Mouse (Mus musculus): ENCODE data around the gene Slc25a21. TPM values are rescaled to one million over a fixed set of nuclear protein-coding genes. Genes with fewer than 3 reads are reported as not detected.

Slc25a21 gene
- not detected for total RNA-seq (2023)

DNA sequence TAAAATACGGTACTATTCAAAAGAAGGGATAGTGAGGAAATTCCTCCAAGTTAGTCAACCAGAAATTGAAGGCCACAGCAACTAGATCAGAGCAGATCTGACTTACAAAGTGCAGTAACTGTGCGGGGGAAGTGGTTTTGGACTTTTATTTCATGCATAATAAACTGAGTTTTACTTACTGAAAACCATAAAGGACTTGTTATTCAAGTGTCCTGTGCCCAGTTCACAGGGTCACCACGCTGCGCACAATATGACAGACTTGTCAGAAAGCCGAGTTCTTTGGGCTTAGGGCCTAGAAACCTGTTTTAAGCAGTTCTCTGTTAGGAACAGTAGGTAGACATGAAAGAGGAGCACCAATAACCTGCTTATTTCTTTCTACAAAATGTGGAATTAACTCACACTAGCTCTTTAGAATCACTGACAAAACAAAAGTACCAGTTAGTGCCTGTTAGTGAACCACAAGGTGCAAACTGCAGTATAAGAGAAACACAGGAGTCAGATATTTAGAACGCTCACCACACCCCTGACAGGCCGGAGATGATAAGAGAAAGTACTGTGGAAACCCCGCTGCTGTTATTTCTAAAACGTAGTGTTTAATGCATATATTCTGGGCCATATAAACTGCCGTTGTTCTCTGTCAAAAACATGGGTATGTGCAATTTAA lies at the start of gene Slc25a21:
Gene Slc25a21 (minus strand): TSS at position 110 of the 664 bp plus-strand sequence.

DNA sequence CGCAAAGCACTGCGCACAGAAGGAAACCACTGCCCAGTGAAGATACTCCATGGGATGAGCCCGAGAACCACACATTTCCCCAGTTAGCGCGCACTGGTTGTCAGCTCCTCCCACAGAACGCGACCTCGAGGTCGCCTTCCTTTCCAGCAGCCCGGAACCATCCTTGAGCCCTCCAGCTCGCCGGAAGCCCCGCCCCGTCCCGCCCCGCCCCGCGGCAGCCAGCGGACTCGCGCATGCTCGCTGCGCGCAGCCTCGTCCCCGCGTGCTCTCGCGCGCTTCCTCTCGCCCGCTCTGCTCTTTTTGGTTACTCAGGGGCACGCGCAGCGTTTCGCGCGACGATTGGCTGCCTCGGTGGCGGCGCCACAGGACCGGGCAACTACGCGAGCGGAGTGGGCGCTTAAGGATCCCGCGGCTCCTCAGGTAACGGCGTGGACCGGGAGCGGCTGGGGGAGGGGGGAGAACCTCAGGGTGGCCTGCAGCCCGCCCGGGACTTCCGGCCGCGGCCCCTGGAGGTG lies 33.0 kb upstream of the Slc25a21 start, which contains the start of the genes Prps1l3 and Mipol1:
Gene Prps1l3 (plus strand): TSS at position 221 of the 515 bp plus-strand sequence.
Gene Mipol1 (plus strand): TSS at position 236 of the 515 bp plus-strand sequence.

DNA sequence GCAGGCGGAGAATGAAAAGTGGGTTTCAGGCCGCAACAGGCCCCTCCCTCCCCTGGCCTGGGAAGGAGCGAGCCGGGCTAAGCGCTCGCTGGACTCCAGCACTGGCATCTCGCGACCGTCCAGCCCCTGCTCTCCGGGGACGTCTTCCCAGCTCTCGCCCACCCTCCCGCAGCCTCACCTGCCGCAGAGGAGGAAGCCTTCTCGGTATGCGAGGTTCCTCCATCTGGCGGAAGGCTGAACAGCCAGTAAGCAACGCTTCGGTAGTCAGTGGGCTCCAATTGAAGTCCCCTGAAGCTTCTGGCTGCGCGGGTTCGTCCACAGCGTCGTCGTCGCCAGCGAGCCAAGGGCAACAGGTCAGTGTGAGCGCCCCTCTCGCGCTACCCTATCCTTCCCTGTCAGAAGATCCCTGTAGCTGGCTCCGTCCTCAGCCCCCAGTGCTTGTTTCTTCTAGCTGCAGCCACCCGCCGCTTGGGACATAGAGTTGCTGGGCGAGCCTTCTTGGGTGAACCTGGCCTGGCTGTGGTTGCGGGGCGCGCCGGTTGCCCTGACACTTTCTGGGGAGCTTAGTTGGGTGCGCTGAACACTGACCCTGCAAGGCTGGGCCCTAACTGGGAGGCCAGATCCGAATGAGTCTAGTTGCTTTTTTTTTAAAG lies 505.7 kb downstream of the Slc25a21 start, which contains the start of gene Pax9:
Gene Pax9 (plus strand): TSS at position 341 of the 653 bp plus-strand sequence.

Other genes starting within 250 kb of the Slc25a21 start
- 10 to 100 TPM; 58.0 to 59.1 TPM for gene Prps1l3, start 32.9 kb upstream of the Slc25a21 start, total RNA-seq (2023)
- 10 to 100 TPM in 1 of 2 experiments, 1 to 10 TPM in 1; 5.9 to 11.8 TPM for gene Mipol1, start 33.0 kb upstream of the Slc25a21 start, total RNA-seq (2023)

Measured in B cell, adult 67 days (primary cell).